Mouse (Mus musculus): ENCODE measurements around the gene Sp7.

- TF ChIP-seq HCFC1 (IDR thresholded peaks at IDR 0.05; ENCODE audit: borderline replicate concordance, insufficient read depth, low read length) = no peak
- no peak for TF ChIP-seq ZNF384 (IDR thresholded peaks at IDR 0.05; ENCODE audit: low read depth, low read length)
Measured at GRCm38 (mm10) chr15:102408558-102409130, 41.7 kb upstream of the Sp7 start.
